Mouse (Mus musculus) megakaryocyte-erythroid progenitor cell, adult 5-6 weeks (primary cell): ENCODE results near the gene Cym. TPM values are rescaled to one million over a fixed set of nuclear protein-coding genes. Genes with fewer than 3 reads are reported as not detected.

Source experiments
- ATAC-seq: replicated peaks from 2 replicates; pipeline ENCODE4 v1.8.0; 2016; ENCODE audit warnings: mild to moderate bottlenecking, inconsistent platforms; ENCODE audit not compliant: severe bottlenecking, poor library complexity, low FRiP score, low TSS enrichment
- total RNA-seq, 2 experiments: library from RNA; stranded (forward) in 1 of 2; stranded (reverse) in 1 of 2; fragments of 200-1000, 215-1000 nt in 1 of 2; fragments of >200 nt in 1 of 2; fragmentation: Nextera tagmentation in 1 of 2; gene quantifications; 2 replicates each; pipeline ENCODE4 v1.2.3; 2014 to 2017

The Cym gene
- total RNA-seq, 2 experiments from 2014 or later = not detected

GRCm38 (mm10) chr3:107180860-107181259, 40.7 kb downstream of the Cym start:
- ATAC-seq = no peak

GRCm38 (mm10) chr3:107176501-107176900, 45.0 kb downstream of the Cym start:
- no peak for ATAC-seq

- no peak for ATAC-seq
Measured at GRCm38 (mm10) chr3:107175486-107175885, 46.0 kb downstream of the Cym start.

GRCm38 (mm10) chr3:107172556-107172955, 49.0 kb downstream of the Cym start:
- no peak for ATAC-seq

GRCm38 (mm10) chr3:107171964-107172363, 49.6 kb downstream of the Cym start:
- no peak for ATAC-seq

- no peak for ATAC-seq
Measured at GRCm38 (mm10) chr3:107169552-107169951, 52.0 kb downstream of the Cym start.

- no peak for ATAC-seq
Measured at GRCm38 (mm10) chr3:107162741-107163140, 58.8 kb downstream of the Cym start.

Other genes with a start within 250 kb of the Cym start
- 7.5 and 9.6 TPM in 2 replicates for gene Kcna3, start 185.6 kb downstream of the Cym start, total RNA-seq (2014; fragmentation: Nextera tagmentation)
- gene Kcna3, start 185.6 kb downstream of the Cym start, total RNA-seq (2017) = 6.0 and 7.4 TPM in 2 replicates
- gene Kcna2, start 120.6 kb downstream of the Cym start, total RNA-seq (2014; fragmentation: Nextera tagmentation) = not detected in 2 replicates
- not detected in 2 replicates for gene Kcna2, start 120.6 kb downstream of the Cym start, total RNA-seq (2017)
- not detected in 2 replicates for gene Kcna10, start 38.7 kb downstream of the Cym start, total RNA-seq (2014; fragmentation: Nextera tagmentation)
- gene Kcna10, start 38.7 kb downstream of the Cym start, total RNA-seq (2017) = not detected in 2 replicates
- not detected in 2 replicates for gene A630076J17Rik, start 8.9 kb upstream of the Cym start, total RNA-seq (2014; fragmentation: Nextera tagmentation)
- gene A630076J17Rik, start 8.9 kb upstream of the Cym start, total RNA-seq (2017) = not detected in 2 replicates
- gene Prok1, start 18.0 kb upstream of the Cym start, total RNA-seq (2014; fragmentation: Nextera tagmentation) = not detected in 2 replicates
- not detected in 2 replicates for gene Prok1, start 18.0 kb upstream of the Cym start, total RNA-seq (2017)
- gene Lamtor5, start 57.1 kb upstream of the Cym start, total RNA-seq (2014; fragmentation: Nextera tagmentation) = 115 and 118 TPM in 2 replicates
- gene Lamtor5, start 57.1 kb upstream of the Cym start, total RNA-seq (2017) = 39.0 and 43.0 TPM in 2 replicates
- gene Slc16a4, start 69.5 kb upstream of the Cym start, total RNA-seq (2014; fragmentation: Nextera tagmentation) = 0.47 TPM in 1 of 2 replicates, not detected in the other
- not detected in 2 replicates for gene Slc16a4, start 69.5 kb upstream of the Cym start, total RNA-seq (2017)
- gene Rbm15, start 111.9 kb upstream of the Cym start, total RNA-seq (2014; fragmentation: Nextera tagmentation) = 51.0 and 54.6 TPM in 2 replicates
- gene Rbm15, start 111.9 kb upstream of the Cym start, total RNA-seq (2017) = 28.4 and 39.9 TPM in 2 replicates
- gene Kcnc4, start 237.8 kb upstream of the Cym start, total RNA-seq (2014; fragmentation: Nextera tagmentation) = not detected in 2 replicates
- not detected in 2 replicates for gene Kcnc4, start 237.8 kb upstream of the Cym start, total RNA-seq (2017)